Mouse (Mus musculus): ENCODE data around the gene Tpcn2.

Tpcn2 gene

GRCm38 (mm10) chr7:145155666-145156065, 128.1 kb downstream of the Tpcn2 start:
- no peak for DNase-seq (ENCODE audit: inconsistent ontology term)

DNA sequence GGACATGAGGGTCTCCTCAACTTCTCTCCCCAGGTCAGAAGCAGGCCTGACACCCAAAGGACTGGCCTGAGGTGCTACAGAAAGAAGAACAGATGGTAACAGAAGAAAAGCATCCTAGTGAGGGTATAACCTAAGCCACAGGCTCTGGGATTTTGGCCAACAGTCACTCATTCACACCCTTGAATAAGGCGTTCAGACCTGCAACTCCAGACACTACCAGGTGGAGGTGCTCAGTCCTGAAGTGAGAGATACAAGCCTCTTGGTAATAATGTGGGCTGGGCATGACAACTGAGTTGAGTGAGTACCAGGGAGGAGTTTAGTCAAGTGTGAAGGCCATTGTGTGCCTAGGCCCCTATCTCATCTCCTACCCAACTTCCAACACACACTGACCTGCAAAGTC, 129.7 kb downstream of the Tpcn2 start:
- no peak for DNase-seq (ENCODE audit: inconsistent ontology term)

DNA sequence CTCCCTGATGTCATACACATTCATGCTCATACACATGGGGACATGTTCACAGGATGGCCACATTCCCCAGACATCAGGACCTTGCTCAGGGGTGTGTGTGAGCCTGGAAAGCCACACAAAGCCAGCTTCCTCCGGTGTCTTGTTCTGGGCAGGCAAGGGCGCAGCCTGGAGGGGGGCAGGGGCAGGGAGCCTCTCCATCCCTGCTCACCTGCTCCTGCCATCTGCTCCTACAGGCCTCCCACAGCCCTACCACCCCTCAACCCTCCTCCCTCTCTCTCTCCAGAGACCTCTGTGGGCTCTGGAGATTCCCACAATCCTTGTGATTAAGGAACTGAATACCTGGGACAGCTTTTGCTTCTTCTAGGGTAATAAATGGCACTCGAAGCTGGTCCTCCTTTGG, 132.0 kb downstream of the Tpcn2 start:
- DNase-seq (ENCODE audit: inconsistent ontology term), result no peak

DNA sequence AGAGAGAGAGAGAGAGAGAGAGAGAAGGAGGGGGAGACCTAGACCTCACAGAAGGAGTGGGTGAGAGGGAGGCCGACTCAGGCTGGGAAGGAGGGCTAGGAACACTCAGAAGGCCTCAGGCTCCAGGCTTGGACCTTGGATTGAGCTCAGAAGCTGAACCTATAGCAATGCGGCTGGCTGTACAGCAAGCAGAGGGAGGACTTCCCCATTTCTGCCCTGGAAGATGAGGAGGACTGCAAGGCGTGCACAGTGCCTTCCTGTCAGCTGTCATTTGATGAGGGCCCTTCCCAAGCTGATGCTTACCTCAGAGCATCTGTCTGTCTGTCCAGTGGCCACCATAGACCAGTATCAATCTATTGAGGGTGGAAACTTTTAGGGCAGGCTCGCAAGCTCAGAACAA, 134.9 kb downstream of the Tpcn2 start:
- no peak for DNase-seq (ENCODE audit: inconsistent ontology term)

DNA sequence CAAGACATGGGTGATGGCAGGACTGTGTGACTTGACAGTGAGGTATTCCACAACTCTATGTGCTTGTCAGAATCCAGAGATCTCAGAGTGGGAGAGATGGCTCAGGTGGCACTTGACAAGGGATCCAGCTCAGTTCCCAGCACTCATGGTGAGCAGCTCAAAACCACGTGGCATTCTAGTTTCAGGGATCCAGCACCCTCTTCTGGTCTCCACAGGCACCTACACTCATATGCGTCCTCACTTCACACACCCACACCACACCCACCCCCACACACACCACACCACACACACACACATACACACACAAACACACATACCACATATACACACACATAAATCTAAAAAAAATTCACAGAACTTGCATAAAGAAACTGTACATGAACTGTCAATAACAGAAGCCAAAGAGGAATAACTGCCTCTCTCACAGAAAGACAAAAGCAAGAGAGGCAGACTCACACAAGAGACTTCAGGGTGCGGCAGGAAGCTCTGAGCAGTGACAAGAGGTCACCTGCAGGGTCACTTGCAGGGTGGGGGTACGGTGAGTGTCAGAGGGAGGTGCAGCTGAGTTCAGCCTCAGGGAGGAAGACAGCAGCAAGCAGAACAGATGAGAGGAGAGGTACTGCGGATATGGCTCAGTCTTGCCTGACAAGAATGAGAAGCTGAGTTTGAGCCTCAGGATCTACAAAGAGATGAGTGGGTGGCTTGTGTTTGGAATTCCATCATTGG, 135.7 kb downstream of the Tpcn2 start:
- no peak for DNase-seq (ENCODE audit: inconsistent ontology term)

- DNase-seq (ENCODE audit: inconsistent ontology term), result peak; percentile 98
Observed at GRCm38 (mm10) chr7:145146252-145146930, 137.4 kb downstream of the Tpcn2 start.

- DNase-seq (ENCODE audit: inconsistent ontology term), result no peak
Observed at GRCm38 (mm10) chr7:145143502-145144070, 140.2 kb downstream of the Tpcn2 start.

DNA sequence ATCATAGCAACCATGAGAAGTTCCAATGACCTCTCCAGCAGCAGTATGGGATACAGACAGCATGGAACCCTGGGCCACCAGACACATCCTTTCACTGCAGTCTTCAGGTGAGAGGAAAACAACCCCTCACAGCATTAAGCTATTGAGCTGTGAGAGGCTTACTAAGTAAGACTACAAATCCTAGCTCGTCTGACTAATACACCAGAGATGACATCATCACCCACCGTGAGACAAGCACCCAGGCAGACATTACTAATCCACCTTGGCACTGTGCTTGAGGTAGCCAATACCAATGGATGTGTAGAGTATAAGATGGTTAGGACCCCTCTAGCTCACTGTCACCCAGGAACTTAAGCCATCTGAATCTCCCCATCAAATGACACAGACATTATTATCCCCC, 143.2 kb downstream of the Tpcn2 start:
- DNase-seq (ENCODE audit: inconsistent ontology term), result no peak

DNA sequence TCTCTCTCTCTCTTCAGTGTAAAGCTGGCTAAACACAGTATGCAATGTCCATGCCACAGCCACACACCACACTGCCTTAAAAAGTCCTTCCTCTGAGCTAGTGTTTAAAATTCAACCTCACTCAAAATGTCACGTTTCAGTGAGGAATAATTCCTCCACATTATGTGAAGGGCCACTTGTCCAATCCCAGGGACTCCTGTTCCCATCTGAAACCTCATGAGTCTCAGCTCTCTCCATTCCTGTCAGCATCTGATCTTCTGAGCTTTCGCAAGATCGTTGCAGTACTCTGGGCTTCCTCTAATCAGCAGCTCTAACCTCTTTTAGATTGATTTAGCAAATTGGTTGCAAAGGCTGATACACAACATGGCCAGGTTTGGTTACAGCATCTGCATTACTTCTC, 144.2 kb downstream of the Tpcn2 start:
- DNase-seq (ENCODE audit: inconsistent ontology term), result no peak

- DNase-seq (ENCODE audit: inconsistent ontology term), result no peak
Observed at GRCm38 (mm10) chr7:145139100-145139499, 144.7 kb downstream of the Tpcn2 start.

- no peak for DNase-seq (ENCODE audit: inconsistent ontology term)
Observed at GRCm38 (mm10) chr7:145137871-145138270, 145.9 kb downstream of the Tpcn2 start.

GRCm38 (mm10) chr7:145136831-145137230, 147.0 kb downstream of the Tpcn2 start:
- no peak for DNase-seq (ENCODE audit: inconsistent ontology term)
